Mouse (Mus musculus): ENCODE data around the gene Smc6. TPM values are rescaled to one million over a fixed set of nuclear protein-coding genes. Genes with fewer than 3 reads are reported as not detected.

Gene Smc6
- polyA plus RNA-seq, 1 experiment from 2014 or later, result 99.3 TPM

DNA sequence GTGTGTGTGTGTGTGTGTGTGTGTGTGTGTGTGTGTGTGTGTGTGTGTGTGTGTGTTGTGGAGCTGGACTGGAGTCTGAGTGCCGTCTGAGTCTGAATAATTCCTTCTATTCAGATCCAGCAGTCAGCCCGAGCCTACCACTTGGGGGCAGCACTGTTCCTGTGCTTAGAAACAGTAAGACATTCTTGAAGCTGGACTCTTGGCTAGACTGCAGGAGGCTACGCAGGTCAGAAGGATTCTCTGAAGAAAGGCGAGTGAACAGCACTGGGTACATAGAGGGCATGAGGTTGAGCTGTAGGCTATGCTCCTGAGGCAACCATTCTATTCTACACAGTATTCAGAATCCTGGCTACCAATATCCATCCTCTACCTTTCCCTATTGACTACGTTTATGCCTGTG lies 85.2 kb downstream of the Smc6 start:
- 0 out of 2 replicates have a peak, but pooled peaks have one; percentile 35 for ATAC-seq
- Histone ChIP-seq H3K36me3 (ENCODE audit: control insufficient read depth, insufficient read depth, low read length) (no peaks in the 10 kb centered on the region), H3K27ac (ENCODE audit: low read depth, low read length) (no peak overlapping the region), H3K4me1 (ENCODE audit: control insufficient read depth, insufficient read depth, low read depth, low read length) (no peaks in the 10 kb centered on the region), H3K9me3 (ENCODE audit: control insufficient read depth, low read length) (no peaks in the 10 kb centered on the region), H3K27me3 (replicated peaks; ENCODE audit: control insufficient read depth, insufficient read depth, low read length) (no peaks in the 10 kb centered on the region), H3K4me2 (ENCODE audit: low read length) (no peak overlapping the region), H3K9ac (ENCODE audit: low read depth, low read length) (no peak overlapping the region), H3K4me3 (ENCODE audit: low read length) (no peak overlapping the region)
- WGBS, result 37% methylated on average over 5 of the region's 5 CpGs

GRCm38 (mm10) chr12:11362435-11362834 lies 96.7 kb downstream of the Smc6 start:
- no peaks in the 10 kb centered on the region for H3K4me1 ChIP-seq (ENCODE audit: control insufficient read depth, insufficient read depth, low read depth, low read length)
- H3K27me3 ChIP-seq (replicated peaks; ENCODE audit: control insufficient read depth, insufficient read depth, low read length), result no peaks in the 10 kb centered on the region
- ATAC-seq, result peak; percentile 82
- H3K9ac ChIP-seq (ENCODE audit: low read depth, low read length), result no peak overlapping the region
- 76% methylated on average over 6 of the region's 6 CpGs for WGBS
- no peaks in the 10 kb centered on the region for H3K36me3 ChIP-seq (ENCODE audit: control insufficient read depth, insufficient read depth, low read length)
- H3K4me2 ChIP-seq (ENCODE audit: low read length), result no peak overlapping the region
- no peak overlapping the region for H3K27ac ChIP-seq (ENCODE audit: low read depth, low read length)
- no peak overlapping the region for H3K4me3 ChIP-seq (ENCODE audit: low read length)
- no peaks in the 10 kb centered on the region for H3K9me3 ChIP-seq (ENCODE audit: control insufficient read depth, low read length)

DNA sequence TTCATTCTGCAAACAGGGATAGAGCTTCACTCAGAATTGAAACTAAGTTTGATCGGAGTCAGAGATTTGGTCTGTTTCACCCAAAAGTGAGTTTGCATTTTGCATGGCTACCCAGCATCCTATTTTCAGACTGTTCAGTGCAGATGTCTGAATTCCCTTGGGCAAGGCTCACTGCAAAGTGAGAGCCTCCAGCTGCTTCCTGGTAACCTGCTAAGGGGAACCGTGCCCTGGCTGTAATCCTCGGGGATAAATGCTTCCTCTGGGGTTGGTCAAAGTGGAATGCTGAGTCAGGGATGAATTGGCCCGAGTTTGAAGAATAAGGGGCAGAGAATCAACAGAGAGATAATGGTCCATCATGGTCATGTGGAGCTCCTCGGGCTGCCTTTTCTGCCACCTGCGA lies 99.2 kb downstream of the Smc6 start:
- no peak overlapping the region for H3K27ac ChIP-seq (ENCODE audit: low read depth, low read length)
- H3K9ac ChIP-seq (ENCODE audit: low read depth, low read length), result no peak overlapping the region
- H3K4me1 ChIP-seq (ENCODE audit: control insufficient read depth, insufficient read depth, low read depth, low read length), result no peaks in the 10 kb centered on the region
- H3K36me3 ChIP-seq (ENCODE audit: control insufficient read depth, insufficient read depth, low read length), result no peaks in the 10 kb centered on the region
- no peak overlapping the region for H3K4me3 ChIP-seq (ENCODE audit: low read length)
- no peak overlapping the region for H3K4me2 ChIP-seq (ENCODE audit: low read length)
- 66% methylated on average over 6 of the region's 6 CpGs for WGBS
- no peak for ATAC-seq
- H3K27me3 ChIP-seq (replicated peaks; ENCODE audit: control insufficient read depth, insufficient read depth, low read length), result no peaks in the 10 kb centered on the region
- no peaks in the 10 kb centered on the region for H3K9me3 ChIP-seq (ENCODE audit: control insufficient read depth, low read length)

DNA sequence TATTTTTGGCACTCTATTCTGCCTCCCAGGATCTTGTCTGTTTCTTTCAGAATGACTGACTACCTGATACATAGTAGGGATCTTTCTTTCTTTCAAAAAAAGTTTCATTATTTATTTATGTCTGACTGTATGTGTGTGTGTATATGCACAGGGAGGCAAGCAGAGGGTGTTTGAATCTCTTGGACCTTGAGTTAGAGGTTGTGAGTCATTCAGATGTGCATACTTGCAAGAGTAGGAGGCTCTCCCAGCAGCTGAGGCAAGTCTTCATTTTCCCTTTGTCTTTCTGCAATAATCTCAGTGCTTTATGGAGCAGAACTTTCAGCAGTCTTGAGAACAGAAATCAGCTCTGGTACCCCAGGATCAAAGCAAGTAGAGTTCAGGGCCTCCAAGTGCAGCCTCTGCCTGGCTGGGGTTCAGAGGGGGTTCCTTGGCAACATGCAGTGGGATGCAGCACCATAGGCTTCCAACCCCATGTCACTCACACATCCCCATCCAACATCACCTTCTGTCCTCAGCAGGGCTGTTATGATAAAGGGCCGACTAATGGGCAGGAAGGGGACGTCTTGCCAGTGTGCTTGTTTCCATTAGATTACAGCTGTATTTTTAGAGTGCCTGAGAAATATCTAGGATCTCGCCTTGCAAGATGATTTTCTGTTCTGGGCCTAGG lies 101.5 kb downstream of the Smc6 start:
- Histone ChIP-seq H3K27ac (ENCODE audit: low read depth, low read length) (no peak overlapping the region), H3K27me3 (replicated peaks; ENCODE audit: control insufficient read depth, insufficient read depth, low read length) (no peaks in the 10 kb centered on the region), H3K4me1 (ENCODE audit: control insufficient read depth, insufficient read depth, low read depth, low read length) (no peaks in the 10 kb centered on the region; the same call in 1 of the 2 replicates), H3K9ac (ENCODE audit: low read depth, low read length) (no peak overlapping the region), H3K4me2 (ENCODE audit: low read length) (no peak overlapping the region), H3K9me3 (ENCODE audit: control insufficient read depth, low read length) (no peaks in the 10 kb centered on the region), H3K36me3 (ENCODE audit: control insufficient read depth, insufficient read depth, low read length) (no peaks in the 10 kb centered on the region), H3K4me3 (ENCODE audit: low read length) (no peak overlapping the region)
- WGBS, result 77% methylated on average over 3 of the region's 3 CpGs
- ATAC-seq, result no peak

Small RNA genes lying within 50 kb of the gene (microRNA-seq; reads per million reads assigned to microRNA genes)
- not detected for gene Mir7675

Other genes with a start within 250 kb of the Smc6 start
- 0.87 and 1.3 TPM in 2 replicates for gene Kcns3, start 114.8 kb upstream of the Smc6 start, polyA plus RNA-seq (2015; fragmentation: Nextera tagmentation; extraction: Ambion mirVana)
- gene Msgn1, start 56.9 kb upstream of the Smc6 start, polyA plus RNA-seq (2015; fragmentation: Nextera tagmentation; extraction: Ambion mirVana), result not detected in 2 replicates
- gene Gen1, start 85 bp upstream of the Smc6 start, polyA plus RNA-seq (2015; fragmentation: Nextera tagmentation; extraction: Ambion mirVana), result 2.1 and 2.4 TPM in 2 replicates
- 168 and 170 TPM in 2 replicates for gene Vsnl1, start 170.7 kb downstream of the Smc6 start, polyA plus RNA-seq (2015; fragmentation: Nextera tagmentation; extraction: Ambion mirVana)
- gene Rad51ap2, start 190.2 kb downstream of the Smc6 start, polyA plus RNA-seq (2015; fragmentation: Nextera tagmentation; extraction: Ambion mirVana), result 0.41 and 0.60 TPM in 2 replicates